Mouse (Mus musculus): ENCODE measurements around the gene Hpcal1.

GRCm38 (mm10) chr12:17736859-17737577, 46.4 kb downstream of the Hpcal1 start:
- TF ChIP-seq CHD2 (IDR thresholded peaks at IDR 0.05; ENCODE audit: low read depth, low read length) (no peak), HCFC1 (IDR thresholded peaks at IDR 0.05; ENCODE audit: borderline replicate concordance, insufficient read depth, low read length) (no peak)

Data from ES-E14 (cell line).